Mouse (Mus musculus): Measurements from ENCODE around the gene Pinlyp. TPM values are rescaled to one million over a fixed set of nuclear protein-coding genes. Genes with fewer than 3 reads are reported as not detected.

Gene Pinlyp
- polyA plus RNA-seq (2021) = 0.26 TPM

DNA sequence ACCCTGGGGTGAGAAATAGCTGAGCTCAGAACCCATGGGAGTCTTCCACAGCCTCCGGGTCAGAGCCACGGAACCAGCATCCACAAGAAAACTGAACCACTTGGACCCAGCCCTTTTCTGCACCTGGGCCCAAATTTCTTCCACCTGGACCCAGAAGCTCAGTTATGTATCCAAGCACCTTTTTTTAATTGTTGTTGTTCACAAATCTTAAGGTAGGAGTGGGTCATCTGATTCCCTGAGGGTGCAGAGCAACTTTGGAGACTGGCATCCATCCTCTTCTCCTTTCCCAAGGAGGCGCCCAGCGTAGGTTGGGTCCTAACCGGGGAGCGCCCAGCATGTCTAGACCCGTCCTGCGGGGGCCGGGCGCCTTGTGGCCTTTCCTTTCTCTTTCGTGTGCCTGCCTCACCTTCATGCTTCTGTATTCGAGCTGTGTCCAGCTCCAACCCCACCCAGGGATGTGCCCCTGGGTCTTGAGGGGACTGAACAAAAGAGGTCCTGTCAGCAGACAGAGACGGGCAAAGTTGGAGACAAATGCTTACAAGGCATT lies at the start of gene Pinlyp, which contains the start of gene Xrcc1:
Pinlyp (minus strand) TSS at position 51 of the 547 bp plus-strand sequence.
Xrcc1 (plus strand) TSS at position 222 of the 547 bp plus-strand sequence.
- TF ChIP-seq CTCF (IDR thresholded peaks at IDR 0.05) = no peak
- DNase-seq (ENCODE audit: low read depth, low spot score) (no peak), ATAC-seq (no peak)
- CTCF ChIA-PET = interaction anchor here (0.8 to 4.3 kb wide), 7 partner anchors 10 to 21 kb away, joined by 3 to 32 read pairs (median 4); partner anchors contain the start of gene Irgq
- H3K27me3 ChIP-seq = no peaks in the 10 kb centered on the region
- in situ Hi-C loops (cut with MboI; ENCODE audit: low pct_unique_long_range_greater_than_20kb) = no loop called here
- POLR2A ChIA-PET = interaction anchor here (1.8 to 2.9 kb wide), 2 partner anchors 13 to 16 kb away, joined by 7 to 15 read pairs; partner anchors contain the start of gene Irgq

DNA sequence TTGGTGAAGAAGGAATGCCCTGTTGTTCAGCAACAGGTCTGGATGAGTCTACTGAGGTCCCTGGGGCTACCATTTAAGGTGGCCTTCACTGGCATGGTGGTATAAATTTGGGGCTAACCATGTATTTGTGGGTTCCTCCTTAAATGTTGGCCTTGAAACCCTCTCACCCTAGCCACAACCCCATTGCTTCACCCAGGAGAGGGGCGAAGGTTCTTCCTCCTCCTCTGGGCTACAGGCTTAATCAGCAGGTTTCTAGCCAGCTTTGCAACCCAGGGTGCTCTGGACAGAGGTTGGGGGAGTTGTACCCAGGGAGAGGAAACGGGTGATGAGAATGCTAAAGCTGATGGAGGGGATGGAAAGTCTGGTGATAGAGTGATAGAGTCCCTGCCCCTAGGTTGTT lies 49.5 kb upstream of the Pinlyp start:
- DNase-seq (ENCODE audit: low read depth, low spot score) (no peak), ATAC-seq (no peak)
- TF ChIP-seq CTCF (IDR thresholded peaks at IDR 0.05) = no peak
- ChIA-PET POLR2A (no interaction called here), CTCF (interaction anchor here (0.8 kb wide), 1 partner anchor 14 kb away, joined by 3 read pairs; no protein-coding TSS in a partner anchor)
- in situ Hi-C loops (cut with MboI; ENCODE audit: low pct_unique_long_range_greater_than_20kb) = no loop called here
- H3K27me3 ChIP-seq = no peaks in the 10 kb centered on the region

DNA sequence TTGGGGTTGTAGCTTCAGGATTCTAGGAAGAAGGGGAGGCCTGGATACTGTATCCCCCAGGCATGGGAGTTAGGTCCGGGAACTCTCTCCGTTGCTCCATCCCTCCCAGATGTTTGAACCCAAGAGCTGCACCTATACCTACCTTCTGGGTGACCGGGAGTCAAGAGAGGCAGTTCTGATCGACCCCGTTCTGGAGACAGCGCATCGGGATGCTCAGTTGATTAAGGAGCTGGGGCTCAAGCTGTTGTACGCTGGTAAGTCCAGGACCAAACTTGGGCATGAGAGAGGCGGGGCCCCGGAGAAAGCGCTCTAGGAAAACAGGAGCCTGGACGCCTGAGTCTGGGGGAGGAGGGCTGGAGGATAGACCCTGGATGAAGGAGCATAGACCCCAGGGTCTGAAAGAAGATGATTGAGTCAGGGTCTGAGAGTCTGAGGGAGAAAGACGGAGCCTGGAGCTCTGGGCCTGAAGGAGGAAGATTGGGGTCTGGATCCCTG lies 48.4 kb upstream of the Pinlyp start:
- no peaks in the 10 kb centered on the region for H3K27me3 ChIP-seq
- ChIA-PET POLR2A (interaction anchor here (0.6 to 1.0 kb wide), 3 partner anchors 27 to 319 kb away, joined by 3 read pairs; no protein-coding TSS in a partner anchor), CTCF (interaction anchor here (1.6 kb wide), 1 partner anchor 62 kb away, joined by 4 read pairs; no protein-coding TSS in a partner anchor)
- no peak for TF ChIP-seq CTCF (IDR thresholded peaks at IDR 0.05)
- DNase-seq (ENCODE audit: low read depth, low spot score) (no peak), ATAC-seq (no peak)
- in situ Hi-C loops (cut with MboI; ENCODE audit: low pct_unique_long_range_greater_than_20kb) = no loop called here

DNA sequence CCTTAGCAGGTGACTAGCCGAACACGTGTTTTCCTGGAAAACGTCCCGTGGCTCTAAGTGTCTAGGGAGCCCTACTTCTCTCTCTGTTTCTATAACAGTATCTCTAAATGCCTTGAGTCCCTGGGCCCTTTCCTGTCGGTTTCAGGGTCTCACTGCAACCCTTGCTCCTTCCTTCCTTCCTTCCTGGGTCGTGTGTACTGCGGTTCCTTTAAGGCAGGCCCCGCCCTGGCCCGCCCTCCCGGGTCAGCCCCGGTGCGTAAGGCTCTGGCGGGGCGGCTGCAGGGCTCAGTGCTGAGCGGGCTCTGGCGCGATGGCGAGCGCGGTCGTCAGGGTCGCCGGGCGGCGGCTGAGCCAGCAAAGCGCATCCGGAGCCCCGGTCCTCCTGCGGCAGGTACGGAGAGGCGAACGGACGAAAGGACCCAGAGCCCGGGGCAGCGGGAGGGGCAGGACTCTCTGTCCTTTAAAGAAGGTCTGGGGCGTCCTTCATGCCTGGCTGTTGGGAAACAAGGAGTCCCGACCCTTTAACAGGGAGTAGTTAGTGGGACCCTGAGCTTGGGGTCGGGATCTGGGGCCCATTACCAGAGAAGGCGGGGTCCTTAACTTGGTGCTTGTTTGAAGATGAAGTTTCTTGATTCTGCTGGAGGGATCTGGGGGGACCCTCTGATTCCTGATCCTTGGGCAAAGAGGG lies 47.8 kb upstream of the Pinlyp start:
- ChIA-PET POLR2A (interaction anchor here (0.6 kb wide), 1 partner anchor 27 kb away, joined by 3 read pairs; no protein-coding TSS in a partner anchor), CTCF (interaction anchor here (1.6 kb wide), 1 partner anchor 62 kb away, joined by 4 read pairs; no protein-coding TSS in a partner anchor)
- DNase-seq (ENCODE audit: low read depth, low spot score) (no peak), ATAC-seq (peak; percentile 89)
- H3K27me3 ChIP-seq = no peaks in the 10 kb centered on the region
- in situ Hi-C loops (cut with MboI; ENCODE audit: low pct_unique_long_range_greater_than_20kb) = no loop called here
- TF ChIP-seq CTCF (IDR thresholded peaks at IDR 0.05) = no peak

DNA sequence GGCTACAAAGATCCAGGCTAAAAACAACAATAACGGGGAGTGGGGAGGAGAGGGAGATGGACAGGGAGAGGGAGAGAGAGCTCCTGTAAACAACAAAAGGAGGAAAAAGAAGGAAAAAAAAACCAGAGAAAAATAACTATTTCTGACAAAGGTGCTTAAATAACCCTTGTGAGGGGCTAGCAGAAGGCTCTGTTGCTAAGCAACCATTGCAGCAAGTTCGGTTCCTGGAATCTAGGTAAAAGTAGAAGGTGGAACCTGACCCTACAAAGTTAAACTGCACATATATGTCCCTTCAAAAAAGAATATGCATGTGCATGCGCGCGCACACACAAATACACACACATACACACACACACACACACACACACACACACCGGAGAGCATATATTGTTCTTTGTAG lies 46.9 kb upstream of the Pinlyp start:
- POLR2A ChIA-PET = interaction anchor here (0.8 kb wide), 1 partner anchor 11 kb away, joined by 3 read pairs; no protein-coding TSS in a partner anchor
- in situ Hi-C loops (cut with MboI; ENCODE audit: low pct_unique_long_range_greater_than_20kb) = no loop called here

DNA sequence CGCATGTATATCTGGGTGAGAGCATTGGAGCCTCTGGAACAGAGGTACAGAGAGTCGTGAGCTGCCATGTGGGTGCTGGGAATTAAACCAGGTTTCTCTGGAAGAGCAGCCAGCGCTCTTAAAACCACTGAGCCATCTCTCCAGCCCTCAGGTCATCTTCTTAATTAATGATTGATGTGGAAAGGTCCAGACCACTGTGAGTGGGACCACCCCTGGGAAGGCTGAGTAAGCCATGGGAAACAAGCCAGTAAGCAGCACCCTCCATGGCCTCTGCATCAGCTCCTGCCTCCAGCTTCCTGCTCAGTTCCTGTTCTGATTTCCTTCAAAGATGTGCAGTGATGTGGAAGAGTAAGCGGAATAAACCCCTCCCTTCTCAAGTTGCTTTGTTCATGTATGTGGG lies 46.2 kb upstream of the Pinlyp start:
- no peak for TF ChIP-seq CTCF (IDR thresholded peaks at IDR 0.05)
- peak; percentile 80 for DNase-seq (ENCODE audit: low read depth, low spot score)
- in situ Hi-C loops (cut with MboI; ENCODE audit: low pct_unique_long_range_greater_than_20kb) = no loop called here
- ChIA-PET POLR2A (no interaction called here), CTCF (interaction anchor here (0.9 to 1.2 kb wide), 3 partner anchors 9 to 71 kb away, joined by 3 to 4 read pairs (median 3); no protein-coding TSS in a partner anchor)
- ATAC-seq = peak; percentile 45
- H3K27me3 ChIP-seq = no peaks in the 10 kb centered on the region

More for the DNA sequence above, 46.9 kb upstream of the Pinlyp start:
- no peak for TF ChIP-seq CTCF (IDR thresholded peaks at IDR 0.05)
- no peaks in the 10 kb centered on the region for H3K27me3 ChIP-seq
- CTCF ChIA-PET = interaction anchor here (0.9 to 1.2 kb wide), 3 partner anchors 8 to 70 kb away, joined by 3 to 4 read pairs (median 3); no protein-coding TSS in a partner anchor
- ATAC-seq (no peak), DNase-seq (ENCODE audit: low read depth, low spot score) (no peak)

DNA sequence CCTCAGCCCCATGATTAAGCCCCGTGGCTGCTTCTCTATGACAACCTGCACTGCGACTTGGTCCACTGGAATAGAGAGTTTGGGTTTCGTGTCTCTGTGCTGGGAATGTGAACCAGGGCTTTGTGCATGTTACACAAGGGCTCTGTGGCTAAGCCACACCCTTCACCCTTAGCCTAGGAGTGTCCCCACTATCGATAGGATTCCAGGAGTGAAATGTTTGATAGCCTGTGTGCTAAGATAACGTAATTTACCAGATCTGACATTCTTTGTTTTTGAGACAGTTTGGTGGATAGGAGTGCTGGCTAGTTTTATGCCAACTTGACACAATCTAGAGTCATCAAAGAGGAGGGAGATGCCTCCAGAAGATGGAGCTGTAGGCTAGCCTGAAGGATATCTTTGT lies 45.8 kb upstream of the Pinlyp start:
- TF ChIP-seq CTCF (IDR thresholded peaks at IDR 0.05) = no peak
- ATAC-seq (peak; percentile 3), DNase-seq (ENCODE audit: low read depth, low spot score) (no peak)
- ChIA-PET CTCF (interaction anchor here (0.9 to 1.2 kb wide), 3 partner anchors 9 to 71 kb away, joined by 3 to 4 read pairs (median 3); no protein-coding TSS in a partner anchor), POLR2A (no interaction called here)
- in situ Hi-C loops (cut with MboI; ENCODE audit: low pct_unique_long_range_greater_than_20kb) = no loop called here
- no peaks in the 10 kb centered on the region for H3K27me3 ChIP-seq

DNA sequence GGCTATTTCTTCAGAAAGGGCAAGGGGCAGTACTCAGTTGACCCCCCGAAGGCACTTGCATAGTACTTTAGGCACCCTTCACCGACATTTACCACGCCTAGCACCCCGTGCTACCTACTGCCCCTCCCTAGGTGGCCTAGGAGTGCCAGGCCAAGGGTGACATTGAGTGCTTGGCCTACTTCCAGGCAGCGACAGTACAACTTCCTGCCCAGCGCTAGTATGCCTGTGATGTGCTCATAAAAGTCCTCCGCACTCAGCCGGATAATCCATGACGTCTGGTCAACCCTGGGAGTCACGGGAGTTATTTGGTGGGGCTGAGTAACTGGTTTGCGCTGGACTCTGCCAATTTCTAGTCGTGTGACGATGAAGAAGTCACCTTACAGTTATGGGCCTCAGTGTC lies 42.4 kb upstream of the Pinlyp start:
- DNase-seq (ENCODE audit: low read depth, low spot score) (no peak), ATAC-seq (no peak)
- no peaks in the 10 kb centered on the region for H3K27me3 ChIP-seq
- ChIA-PET POLR2A (no interaction called here), CTCF (interaction anchor here (1.2 to 1.3 kb wide), 2 partner anchors 10 to 23 kb away, joined by 3 read pairs; no protein-coding TSS in a partner anchor)
- TF ChIP-seq CTCF (IDR thresholded peaks at IDR 0.05) = no peak
- in situ Hi-C loops (cut with MboI; ENCODE audit: low pct_unique_long_range_greater_than_20kb) = no loop called here

DNA sequence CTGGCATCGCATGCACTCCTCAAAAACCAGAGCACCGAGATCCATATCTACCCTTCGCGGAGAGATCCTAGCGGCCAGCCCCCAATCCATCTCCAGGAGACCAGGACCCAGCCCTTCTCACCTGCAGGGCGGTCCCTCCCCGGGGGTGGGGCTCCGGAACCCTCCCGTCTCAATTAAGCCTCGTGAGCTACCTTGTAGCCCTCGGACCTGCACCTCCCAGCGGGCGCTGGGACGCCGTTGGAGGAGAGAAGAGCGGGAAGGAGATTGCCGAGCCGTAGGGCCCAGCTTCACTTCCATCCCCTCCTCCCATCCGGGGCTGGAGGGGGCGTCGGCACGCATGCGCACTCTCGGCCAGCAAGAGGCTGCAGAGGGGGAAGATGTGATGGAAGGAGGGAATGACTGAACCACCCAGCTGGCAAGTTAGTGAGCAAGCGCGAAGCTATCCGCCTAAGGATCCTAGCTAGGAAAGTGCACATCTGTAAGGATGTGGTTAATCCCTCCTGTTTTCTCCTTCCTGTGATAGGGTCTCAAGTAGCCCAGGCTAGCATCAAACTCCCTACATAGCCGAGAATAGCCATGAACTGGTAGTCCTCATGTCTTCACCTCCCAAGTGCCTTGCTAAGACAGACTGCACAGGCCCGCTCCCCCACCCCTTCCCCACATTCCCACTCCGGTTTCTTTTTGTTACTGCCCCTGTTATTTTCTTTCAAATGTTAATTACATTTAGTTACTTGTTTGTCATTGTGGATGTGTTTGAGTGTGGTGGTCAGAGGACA lies 41.6 kb upstream of the Pinlyp start, which contains the start of the genes Ethe1 and Zfp575:
Ethe1 (plus strand) TSS at position 214 of the 776 bp plus-strand sequence.
Zfp575 (minus strand) TSS at position 312 of the 776 bp plus-strand sequence.
- ATAC-seq (no peak), DNase-seq (ENCODE audit: low read depth, low spot score) (no peak)
- CTCF ChIA-PET = interaction anchor here (1.2 to 1.3 kb wide), 2 partner anchors 11 to 23 kb away, joined by 3 read pairs; no protein-coding TSS in a partner anchor
- in situ Hi-C loops (cut with MboI; ENCODE audit: low pct_unique_long_range_greater_than_20kb) = no loop called here
- POLR2A ChIA-PET = interaction anchor here (0.7 kb wide), 1 partner anchor 13 kb away, joined by 3 read pairs; no protein-coding TSS in a partner anchor
- H3K27me3 ChIP-seq = no peaks in the 10 kb centered on the region
- TF ChIP-seq CTCF (IDR thresholded peaks at IDR 0.05) = no peak

- ATAC-seq (no peak), DNase-seq (ENCODE audit: low read depth, low spot score) (no peak)
- in situ Hi-C loops (cut with MboI; ENCODE audit: low pct_unique_long_range_greater_than_20kb) = no loop called here
- no peaks in the 10 kb centered on the region for H3K27me3 ChIP-seq
- POLR2A ChIA-PET = interaction anchor here (0.7 kb wide), 1 partner anchor 12 kb away, joined by 3 read pairs; no protein-coding TSS in a partner anchor
- CTCF ChIA-PET = no interaction called here
- TF ChIP-seq CTCF (IDR thresholded peaks at IDR 0.05) = no peak
These were observed 40.9 kb upstream of the Pinlyp start for GRCm38 (mm10) chr7:24586828-24587227.
